Mouse (Mus musculus): Measurements from ENCODE around the gene Eno2.

DNA sequence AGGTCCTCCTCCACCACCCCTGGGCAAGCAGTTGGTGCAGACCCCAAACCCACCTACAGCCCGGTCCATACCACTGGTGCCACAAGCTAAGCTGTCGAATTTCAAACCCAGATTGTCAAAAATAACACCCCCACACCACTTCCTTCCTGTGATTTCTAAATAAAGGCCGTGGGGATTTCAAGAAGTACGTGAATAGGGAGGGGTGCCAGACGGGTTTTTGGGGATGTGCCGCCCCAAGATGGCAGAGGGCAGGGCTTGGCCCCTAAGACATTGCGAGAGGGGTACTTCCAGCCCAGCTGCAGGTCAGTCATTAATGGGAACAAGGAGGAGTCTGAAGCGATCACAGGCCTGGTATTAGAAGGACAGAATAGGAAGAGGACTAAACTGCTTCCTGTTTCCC, 45.9 kb downstream of the Eno2 start:
- TF ChIP-seq CTCF (IDR thresholded peaks at IDR 0.05; ENCODE audit: low read depth) (no peak), EP300 (optimal IDR thresholded peaks at IDR 0.05) (no peak)

Measured in stomach, postnatal 0 days (tissue).